Mouse (Mus musculus): ENCODE measurements around the gene Rtp3. TPM values are rescaled to one million over a fixed set of nuclear protein-coding genes. Genes with fewer than 3 reads are reported as not detected.

Rtp3 gene
- polyA plus RNA-seq, 1 experiment from 2014 or later = not detected

Other genes starting within 250 kb of the Rtp3 start
- gene Myl3, start 248.7 kb downstream of the Rtp3 start, polyA plus RNA-seq (2014; fragmentation: Nextera tagmentation; extraction: Ambion mirVana) = 0.92 TPM in 1 of 2 replicates, not detected in the other
- 19.5 and 21.3 TPM in 2 replicates for gene Pth1r, start 243.4 kb downstream of the Rtp3 start, polyA plus RNA-seq (2014; fragmentation: Nextera tagmentation; extraction: Ambion mirVana)
- not detected in 2 replicates for gene Prss42, start 192.4 kb downstream of the Rtp3 start, polyA plus RNA-seq (2014; fragmentation: Nextera tagmentation; extraction: Ambion mirVana)
- gene Prss44, start 176.6 kb downstream of the Rtp3 start, polyA plus RNA-seq (2014; fragmentation: Nextera tagmentation; extraction: Ambion mirVana) = not detected in 2 replicates
- not detected in 2 replicates for gene Prss43, start 163.9 kb downstream of the Rtp3 start, polyA plus RNA-seq (2014; fragmentation: Nextera tagmentation; extraction: Ambion mirVana)
- gene Prss45, start 156.0 kb downstream of the Rtp3 start, polyA plus RNA-seq (2014; fragmentation: Nextera tagmentation; extraction: Ambion mirVana) = not detected in 2 replicates
- gene Prss46, start 146.1 kb downstream of the Rtp3 start, polyA plus RNA-seq (2014; fragmentation: Nextera tagmentation; extraction: Ambion mirVana) = not detected in 2 replicates
- gene Prss50, start 132.6 kb downstream of the Rtp3 start, polyA plus RNA-seq (2014; fragmentation: Nextera tagmentation; extraction: Ambion mirVana) = 0.17 and 0.19 TPM in 2 replicates
- 0.71 and 1.1 TPM in 2 replicates for gene Als2cl, start 110.7 kb downstream of the Rtp3 start, polyA plus RNA-seq (2014; fragmentation: Nextera tagmentation; extraction: Ambion mirVana)
- 0.07 and 0.12 TPM in 2 replicates for gene Tmie, start 110.5 kb downstream of the Rtp3 start, polyA plus RNA-seq (2014; fragmentation: Nextera tagmentation; extraction: Ambion mirVana)
- gene Fam240a, start 73.7 kb downstream of the Rtp3 start, polyA plus RNA-seq (2014; fragmentation: Nextera tagmentation; extraction: Ambion mirVana) = not detected in 2 replicates
- not detected in 2 replicates for gene Tdgf1, start 44.4 kb downstream of the Rtp3 start, polyA plus RNA-seq (2014; fragmentation: Nextera tagmentation; extraction: Ambion mirVana)
- gene Lrrc2, start 39.0 kb downstream of the Rtp3 start, polyA plus RNA-seq (2014; fragmentation: Nextera tagmentation; extraction: Ambion mirVana) = 0.27 TPM in 1 of 2 replicates, not detected in the other
- 0.61 and 0.89 TPM in 2 replicates for gene Ltf, start 28.7 kb upstream of the Rtp3 start, polyA plus RNA-seq (2014; fragmentation: Nextera tagmentation; extraction: Ambion mirVana)
- gene Ccrl2, start 66.9 kb upstream of the Rtp3 start, polyA plus RNA-seq (2014; fragmentation: Nextera tagmentation; extraction: Ambion mirVana) = 0.93 and 1.2 TPM in 2 replicates
- gene Lrrfip2, start 127.0 kb upstream of the Rtp3 start, polyA plus RNA-seq (2014; fragmentation: Nextera tagmentation; extraction: Ambion mirVana) = 44.3 and 50.6 TPM in 2 replicates

Data from forebrain, embryonic 11.5 days (tissue).